Mouse (Mus musculus): ENCODE measurements around the gene Sde2.
A peak's percentile ranks its signal among the peaks of the same experiment; 100 is the strongest.

Sde2 gene

GRCm38 (mm10) chr1:180850316-180851270 lies at the start of gene Sde2:
TSS of gene Sde2 (plus strand) at chr1:180851127.
- DNase-seq (ENCODE audit: low spot score in 2 of 2): peak; percentile 100

- DNase-seq (ENCODE audit: low spot score in 2 of 2): no peak
These were observed 49.4 kb upstream of the Sde2 start for GRCm38 (mm10) chr1:180801466-180801994.

GRCm38 (mm10) chr1:180803881-180804280 lies 47.0 kb upstream of the Sde2 start:
- DNase-seq (ENCODE audit: low spot score in 2 of 2): no peak

- DNase-seq (ENCODE audit: low spot score in 2 of 2): no peak
These were observed 42.1 kb upstream of the Sde2 start for GRCm38 (mm10) chr1:180808831-180809230.

GRCm38 (mm10) chr1:180810976-180811375 lies 40.0 kb upstream of the Sde2 start:
- DNase-seq (ENCODE audit: low spot score in 2 of 2): no peak

- DNase-seq (ENCODE audit: low spot score in 2 of 2): no peak
These were observed 39.1 kb upstream of the Sde2 start for GRCm38 (mm10) chr1:180811596-180812462.

- DNase-seq (ENCODE audit: low spot score in 2 of 2): peak; percentile 31 to 45
These were observed 38.2 kb upstream of the Sde2 start for GRCm38 (mm10) chr1:180812463-180813408.

- DNase-seq (ENCODE audit: low spot score in 2 of 2): peak; percentile 89 to 92
These were observed 37.5 kb upstream of the Sde2 start for GRCm38 (mm10) chr1:180813409-180813884.

- DNase-seq (ENCODE audit: low spot score in 2 of 2): peak in 1 of 2 experiments; percentile 71
These were observed 36.8 kb upstream of the Sde2 start, which contains the start of gene H3f3a for GRCm38 (mm10) chr1:180813885-180814740. TSS of gene H3f3a (minus strand) at chr1:180813943.

- no peak for DNase-seq (ENCODE audit: low spot score in 2 of 2)
These were observed 35.4 kb upstream of the Sde2 start for GRCm38 (mm10) chr1:180815371-180816024.

- no peak for DNase-seq (ENCODE audit: low spot score in 2 of 2)
These were observed 32.9 kb upstream of the Sde2 start for GRCm38 (mm10) chr1:180818000-180818399.

- DNase-seq (ENCODE audit: low spot score in 2 of 2): no peak
These were observed 29.8 kb upstream of the Sde2 start for GRCm38 (mm10) chr1:180821101-180821500.

- no peak for DNase-seq (ENCODE audit: low spot score in 2 of 2)
These were observed 28.7 kb upstream of the Sde2 start for GRCm38 (mm10) chr1:180822276-180822675.

- no peak for DNase-seq (ENCODE audit: low spot score in 2 of 2)
These were observed 27.2 kb upstream of the Sde2 start for GRCm38 (mm10) chr1:180823716-180824115.

- DNase-seq (ENCODE audit: low spot score in 2 of 2): no peak
These were observed 26.2 kb upstream of the Sde2 start for GRCm38 (mm10) chr1:180824721-180825120.

- no peak for DNase-seq (ENCODE audit: low spot score in 2 of 2)
These were observed 24.3 kb upstream of the Sde2 start for GRCm38 (mm10) chr1:180826634-180827033.

GRCm38 (mm10) chr1:180829775-180830174 lies 21.2 kb upstream of the Sde2 start:
- no peak for DNase-seq (ENCODE audit: low spot score in 2 of 2)

- DNase-seq (ENCODE audit: low spot score in 2 of 2): no peak
These were observed 20.8 kb upstream of the Sde2 start for GRCm38 (mm10) chr1:180830175-180830574.

Measured in frontal cortex, postnatal 14 days (tissue).